Mouse (Mus musculus) cerebellum, postnatal 4 days (tissue): ENCODE measurements at regions not wholly inside any gene's neighbourhood (a gene's known extent, or its start where the extent isn't known, plus 50 kb on each side); places are given as distances from the start of the nearest gene placed in this dataset.

Experiments
- DNase-seq, 2 experiments: peaks; one replicate each; pipeline ENCODE4 v3.0.0; 2022; ENCODE audit warnings: low spot score in 2 of 2, mixed read lengths in 1 of 2

- DNase-seq: no peak
Measured at GRCm38 (mm10) chr15:61297447-61298208, 374.8 kb upstream of the A1bg start.

- no peak for DNase-seq
Measured at GRCm38 (mm10) chr15:61294616-61295015, 371.8 kb upstream of the A1bg start.

GRCm38 (mm10) chr15:61294131-61294530 lies 371.3 kb upstream of the A1bg start:
- no peak for DNase-seq

GRCm38 (mm10) chr15:61268766-61269165 lies 346.0 kb upstream of the A1bg start:
- no peak for DNase-seq

GRCm38 (mm10) chr15:61259047-61259446 lies 336.2 kb upstream of the A1bg start:
- DNase-seq: no peak

- DNase-seq: no peak
Measured at GRCm38 (mm10) chr15:61244511-61244910, 321.7 kb upstream of the A1bg start.

- DNase-seq: no peak
Measured at GRCm38 (mm10) chr15:61242161-61242681, 319.4 kb upstream of the A1bg start.

- DNase-seq: no peak
Measured at GRCm38 (mm10) chr15:61241741-61242140, 318.9 kb upstream of the A1bg start.

- no peak for DNase-seq
Measured at GRCm38 (mm10) chr15:61240344-61240743, 317.5 kb upstream of the A1bg start.

GRCm38 (mm10) chr15:61239414-61239813 lies 316.6 kb upstream of the A1bg start:
- no peak for DNase-seq

- DNase-seq: no peak
Measured at GRCm38 (mm10) chr15:61238996-61239395, 316.2 kb upstream of the A1bg start.

- DNase-seq: no peak
Measured at GRCm38 (mm10) chr15:61229579-61229978, 306.8 kb upstream of the A1bg start.

- DNase-seq: no peak
Measured at GRCm38 (mm10) chr15:61222923-61223322, 300.1 kb upstream of the A1bg start.

- no peak for DNase-seq
Measured at GRCm38 (mm10) chr15:61210161-61210560, 287.3 kb upstream of the A1bg start.

- DNase-seq: no peak
Measured at GRCm38 (mm10) chr15:61189981-61190380, 267.2 kb upstream of the A1bg start.

- no peak for DNase-seq
Measured at GRCm38 (mm10) chr15:61189481-61189880, 266.7 kb upstream of the A1bg start.

GRCm38 (mm10) chr15:61184597-61184963 lies 261.8 kb upstream of the A1bg start:
- DNase-seq: no peak

GRCm38 (mm10) chr15:61183751-61184596 lies 261.2 kb upstream of the A1bg start:
- no peak for DNase-seq

GRCm38 (mm10) chr15:61183291-61183690 lies 260.5 kb upstream of the A1bg start:
- no peak for DNase-seq

- no peak for DNase-seq
Measured at GRCm38 (mm10) chr15:61168842-61169416, 246.1 kb upstream of the A1bg start.

GRCm38 (mm10) chr15:61165050-61165449 lies 242.2 kb upstream of the A1bg start:
- DNase-seq: peak in 1 of 2 experiments; percentile 7

- no peak for DNase-seq
Measured at GRCm38 (mm10) chr15:61161397-61161796, 238.6 kb upstream of the A1bg start.
